Mouse (Mus musculus): Measurements from ENCODE around the gene Gm48551. TPM values are rescaled to one million over a fixed set of nuclear protein-coding genes. Genes with fewer than 3 reads are reported as not detected.
A peak's percentile ranks its signal among the peaks of the same experiment; 100 is the strongest.

The Gm48551 gene
- polyA plus RNA-seq, 1 experiment: 6.9 TPM

DNA sequence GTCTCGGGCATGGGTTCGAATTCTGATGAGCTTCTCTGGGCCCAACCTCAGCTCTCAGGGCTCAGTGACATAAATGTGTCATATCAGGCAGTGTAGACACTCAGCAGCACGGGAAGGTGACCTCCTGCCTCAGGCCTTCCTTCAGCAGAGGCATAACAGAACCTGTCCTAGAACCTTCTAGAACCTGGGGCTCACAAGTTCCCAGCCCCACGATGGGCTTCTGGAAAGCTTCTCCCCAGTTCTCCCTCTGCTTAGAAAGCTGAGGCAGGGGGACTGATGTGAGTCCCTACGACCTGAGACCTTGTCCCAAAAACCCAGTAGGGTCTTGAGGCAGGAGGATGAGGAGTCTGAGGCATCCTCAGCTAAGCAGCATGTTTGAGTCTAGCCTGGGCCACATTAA, 30.9 kb downstream of the Gm48551 start:
- no peak for DNase-seq (ENCODE audit: extremely low spot score in 1 of 2, low spot score in 1 of 2)

DNA sequence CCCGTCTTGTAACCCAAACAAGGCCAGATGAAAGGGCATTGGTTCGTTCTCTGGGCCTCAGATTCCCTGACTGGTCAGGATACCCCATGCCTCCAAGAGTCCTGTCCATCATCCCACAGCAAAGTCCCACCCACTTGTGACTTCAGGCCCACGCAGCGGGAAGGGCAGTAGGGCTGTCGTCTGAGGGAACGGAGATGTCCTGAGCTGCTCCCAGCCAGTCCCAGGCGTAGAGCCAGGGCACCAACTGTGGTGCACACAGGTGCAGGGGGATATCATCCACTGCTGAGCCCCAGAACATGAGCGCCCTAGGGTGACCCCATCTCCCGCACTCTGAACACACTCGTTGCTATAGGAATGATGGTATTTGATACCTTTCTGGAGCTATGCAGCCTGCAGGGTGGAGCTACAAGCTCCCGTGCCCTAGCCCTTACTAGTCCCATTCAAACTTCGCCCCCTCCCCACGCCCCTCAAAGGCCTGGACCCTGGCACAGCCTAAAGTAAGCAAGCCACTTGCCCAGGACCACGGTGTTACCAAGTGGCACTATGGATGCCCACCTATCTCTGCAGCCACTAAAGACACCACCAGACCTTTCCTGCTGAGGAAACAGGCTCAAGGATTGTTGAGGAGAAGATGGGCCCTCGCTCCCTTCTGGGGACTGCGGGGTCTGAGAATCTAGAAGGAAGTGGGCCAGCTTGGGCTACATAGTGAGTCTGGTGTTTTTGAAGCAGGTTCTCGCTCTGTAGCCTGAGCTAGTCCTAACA, 31.5 kb downstream of the Gm48551 start:
- no peak for DNase-seq (ENCODE audit: extremely low spot score in 1 of 2, low spot score in 1 of 2)

DNA sequence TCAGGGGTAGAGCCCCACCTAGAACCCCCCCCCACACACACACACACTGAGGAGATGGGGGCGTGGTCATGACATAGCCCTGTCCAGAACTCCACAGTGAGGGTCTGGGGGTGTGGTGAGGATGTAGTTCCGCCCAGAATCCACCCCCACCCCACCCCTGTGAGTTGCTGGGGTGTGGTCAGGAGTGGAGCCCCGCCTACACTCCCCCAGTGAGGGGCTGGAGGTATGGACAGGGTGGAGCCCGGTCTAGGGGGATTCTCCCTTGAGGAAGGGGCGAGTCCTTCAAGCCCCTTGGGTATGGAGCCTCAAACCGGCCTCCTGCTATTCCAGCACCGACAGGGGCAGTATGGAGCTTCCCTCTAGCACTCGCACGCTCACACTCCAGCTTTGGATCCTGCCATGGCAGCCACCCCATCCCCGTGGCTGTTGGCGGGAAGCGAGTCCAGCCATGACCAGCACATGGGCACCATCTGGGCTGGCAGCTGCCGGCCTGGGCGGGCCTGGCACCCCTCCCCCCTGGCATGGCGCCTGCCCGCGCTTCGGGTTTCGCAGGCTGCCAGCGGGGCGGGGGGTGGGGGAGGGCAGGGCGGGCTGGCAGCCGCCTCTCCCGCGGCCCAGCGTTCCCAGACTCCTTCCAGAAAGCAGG, 32.4 kb downstream of the Gm48551 start:
- peak; percentile 81 to 90 for DNase-seq (ENCODE audit: extremely low spot score in 1 of 2, low spot score in 1 of 2)

DNA sequence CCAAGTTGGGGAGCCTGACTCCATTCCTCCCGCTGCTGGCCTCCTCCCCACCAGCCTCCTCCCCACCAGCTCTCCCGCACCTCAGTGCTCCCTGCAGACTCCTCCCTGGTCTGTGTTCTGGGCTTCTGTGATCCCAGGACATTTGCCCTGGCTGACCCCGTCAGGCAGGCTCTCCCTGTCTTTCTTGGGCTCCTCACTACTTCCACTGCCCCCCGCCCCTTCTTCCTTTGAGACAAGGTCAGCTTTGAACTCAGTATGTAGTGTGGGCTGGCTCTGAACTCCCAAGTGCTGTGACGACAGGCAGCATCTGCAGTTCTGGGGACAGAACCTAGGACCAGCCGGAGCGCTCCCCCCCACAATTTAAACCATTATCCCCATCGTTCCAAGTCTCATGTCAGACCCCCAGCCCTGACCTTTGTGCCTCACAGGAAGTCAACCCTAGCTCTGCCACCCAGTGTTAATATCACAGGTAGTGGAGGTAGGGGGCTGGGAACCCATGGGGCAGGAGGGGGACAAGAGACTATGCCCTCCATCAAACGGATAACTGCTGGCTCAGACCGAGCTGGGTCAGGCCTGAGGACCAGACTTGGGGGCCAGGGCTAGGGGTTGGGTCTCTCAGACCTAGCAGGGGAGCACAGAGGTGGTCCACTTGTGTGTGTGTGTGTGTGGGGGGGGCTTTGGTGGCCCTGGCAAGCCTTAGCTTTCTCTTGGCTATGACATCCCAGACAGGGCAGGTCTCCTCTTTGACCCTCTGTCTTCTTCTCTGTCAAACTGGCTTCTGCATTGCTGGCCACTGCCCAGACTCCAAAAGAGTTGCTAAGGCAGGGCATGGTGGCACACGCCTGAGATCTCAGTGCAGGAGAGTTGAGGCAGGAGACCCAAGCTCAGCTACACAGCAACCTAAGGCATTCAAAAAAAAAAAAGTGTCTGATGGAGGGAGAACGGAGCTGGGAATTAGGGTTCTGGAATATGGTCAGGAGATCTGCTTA, 33.3 kb downstream of the Gm48551 start:
- no peak for DNase-seq (ENCODE audit: extremely low spot score in 1 of 2, low spot score in 1 of 2)

DNA sequence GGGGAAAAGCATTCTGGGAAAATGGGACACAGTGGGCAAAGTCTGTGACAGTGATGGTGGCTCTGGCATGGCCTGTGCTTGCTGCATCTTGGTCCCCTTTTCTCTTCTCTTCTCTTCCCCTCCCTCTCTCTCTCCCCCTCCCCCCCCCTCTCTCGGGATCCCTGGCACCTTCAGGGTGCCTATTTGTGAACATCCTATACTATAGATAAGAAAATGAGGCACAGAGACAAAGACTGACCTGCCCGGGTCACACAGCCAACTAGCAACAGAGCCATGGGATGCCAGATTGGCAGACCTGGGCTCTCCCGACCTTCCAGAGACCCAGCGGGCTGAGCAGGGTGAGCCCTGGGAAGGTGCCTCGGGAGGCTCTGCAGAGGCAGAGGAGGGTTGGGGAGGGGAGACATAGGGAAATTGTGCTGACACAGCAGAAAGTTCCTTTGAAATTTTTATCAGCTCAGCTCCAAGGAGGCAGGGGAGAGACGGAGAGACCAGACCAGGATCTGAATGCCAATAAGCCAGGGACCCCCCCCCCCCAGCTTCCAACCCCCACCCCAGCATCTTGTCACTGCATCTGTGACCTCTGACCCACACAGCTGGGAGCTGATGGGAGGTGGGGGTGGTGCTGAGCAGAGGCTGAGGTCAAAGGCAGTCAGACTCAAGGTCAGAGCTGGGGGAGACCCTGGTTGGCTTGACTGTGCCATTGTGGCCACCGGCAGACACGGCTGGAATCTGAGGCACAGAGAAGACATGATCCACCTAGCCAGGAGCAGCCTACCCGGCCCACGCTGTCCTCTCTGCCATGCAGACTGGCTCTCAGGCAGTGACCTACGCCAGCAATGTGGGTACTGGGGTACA, 34.2 kb downstream of the Gm48551 start:
- no peak for DNase-seq (ENCODE audit: extremely low spot score in 1 of 2, low spot score in 1 of 2)

DNA sequence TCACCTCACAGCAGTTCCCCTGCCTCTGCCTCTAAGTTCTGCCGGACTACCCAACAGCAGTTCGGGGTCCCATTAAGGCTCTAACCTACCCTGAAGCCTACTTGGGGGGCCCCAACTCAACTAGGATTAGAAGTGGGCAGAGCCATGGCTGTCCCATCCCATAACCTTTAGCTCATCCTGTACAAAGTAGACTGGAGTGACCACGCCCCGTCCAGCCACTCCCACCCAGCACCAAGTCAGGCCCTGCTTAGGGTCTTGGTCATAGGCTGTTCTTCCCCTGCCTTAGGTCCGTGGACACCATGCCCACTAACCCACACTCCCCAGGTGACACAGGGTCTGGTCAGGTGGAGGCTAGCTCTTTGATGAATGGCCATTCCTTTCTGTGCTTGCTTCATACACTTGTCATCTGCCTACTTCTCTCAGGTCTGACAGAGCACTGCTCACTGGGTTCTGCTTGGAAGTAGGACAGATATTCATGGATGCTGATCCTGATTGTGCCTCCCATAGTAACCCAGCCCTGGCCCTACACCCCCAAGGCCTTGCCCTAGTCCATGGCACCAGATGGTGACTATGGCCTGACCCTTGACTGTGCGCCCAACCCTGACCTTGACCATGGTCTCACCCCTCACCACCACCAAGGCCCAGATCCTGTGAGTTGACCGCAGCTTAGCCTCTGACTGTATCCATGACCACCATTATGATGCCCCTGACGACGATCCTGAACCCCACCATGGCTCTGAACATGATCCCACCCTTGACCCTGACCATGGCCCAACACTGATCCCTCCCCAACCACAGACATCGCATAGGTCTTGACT, 35.1 kb downstream of the Gm48551 start:
- DNase-seq (ENCODE audit: extremely low spot score in 1 of 2, low spot score in 1 of 2): no peak

DNA sequence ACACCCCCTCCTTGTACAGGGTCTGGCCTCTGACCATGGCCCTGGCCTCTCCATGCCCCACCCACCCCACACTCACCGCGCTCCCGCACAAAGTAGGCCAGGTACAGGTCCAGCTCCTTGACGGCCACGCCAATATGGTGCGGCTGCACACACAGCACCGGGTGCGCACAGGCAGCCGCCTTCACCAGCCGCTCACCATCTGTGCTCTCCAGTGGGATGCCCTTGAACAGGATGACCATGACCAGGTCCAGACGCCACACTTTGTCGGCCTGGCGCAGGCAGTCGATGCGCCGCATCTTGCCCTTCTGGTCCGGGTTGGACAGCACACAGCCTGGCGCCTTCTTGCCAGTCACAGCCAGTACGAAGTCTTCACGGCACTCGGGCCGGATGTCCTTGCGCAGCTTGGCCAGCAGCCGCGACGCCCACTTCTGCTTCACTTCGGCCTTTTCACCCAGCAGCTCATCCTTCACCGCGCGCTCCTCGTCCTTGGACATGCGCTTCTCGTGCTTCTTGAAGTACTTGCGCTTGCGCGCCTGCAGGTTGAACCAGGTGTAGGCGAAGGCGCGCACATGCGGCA, 36.0 kb downstream of the Gm48551 start:
- DNase-seq (ENCODE audit: extremely low spot score in 1 of 2, low spot score in 1 of 2): no peak

DNA sequence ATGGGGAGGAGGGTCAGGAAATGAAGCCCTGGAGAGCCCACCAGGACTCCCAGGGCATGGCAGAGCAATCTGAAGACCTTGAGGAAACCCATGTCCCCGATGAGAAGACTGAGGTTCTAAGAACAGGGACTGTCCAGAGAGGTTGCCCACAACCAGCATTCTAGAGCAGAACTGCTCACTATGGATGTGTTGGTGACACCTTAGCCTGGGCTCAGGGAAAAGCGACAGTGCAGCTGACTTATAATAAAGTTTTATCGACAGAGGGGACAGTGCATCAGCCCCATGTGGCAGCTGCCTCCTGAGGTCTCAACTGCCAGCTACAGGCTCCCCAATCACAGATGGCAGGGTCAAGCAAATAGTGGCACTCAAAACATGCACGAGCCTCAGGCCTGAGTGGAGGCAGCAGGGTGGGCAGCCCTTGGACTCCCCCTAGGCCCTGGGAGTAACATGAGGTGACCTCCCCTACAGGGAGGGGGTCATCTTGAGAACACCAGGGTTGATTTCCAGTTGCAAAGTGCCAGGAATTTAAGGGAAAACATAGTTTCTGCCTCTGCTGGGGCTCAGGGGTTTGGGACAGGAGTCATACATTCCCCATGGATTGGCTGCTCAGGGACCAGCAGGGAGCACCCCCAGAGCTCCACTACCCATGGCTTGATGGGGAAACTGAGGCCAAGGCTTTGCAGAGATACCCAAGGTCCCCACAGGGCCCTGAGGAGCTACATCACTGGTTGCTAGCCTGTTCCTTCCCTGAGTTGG, 37.0 kb downstream of the Gm48551 start:
- no peak for DNase-seq (ENCODE audit: extremely low spot score in 1 of 2, low spot score in 1 of 2)

DNA sequence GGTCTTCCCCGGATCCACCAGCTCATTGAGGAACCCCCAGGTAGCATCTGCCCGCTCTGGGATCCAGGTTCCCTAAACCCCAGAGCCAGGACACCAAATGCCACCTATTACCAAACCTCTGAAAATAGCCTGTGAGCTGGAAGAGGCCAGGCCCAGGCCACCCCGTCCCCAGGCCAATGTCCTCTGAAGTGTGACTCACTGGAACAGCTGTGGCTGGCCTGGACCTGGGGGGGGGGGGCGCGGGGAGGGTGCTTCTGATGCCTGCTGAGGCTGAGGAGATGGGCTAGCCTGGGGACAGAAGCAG, 37.5 kb downstream of the Gm48551 start:
- no peak for DNase-seq (ENCODE audit: extremely low spot score in 1 of 2, low spot score in 1 of 2)

DNA sequence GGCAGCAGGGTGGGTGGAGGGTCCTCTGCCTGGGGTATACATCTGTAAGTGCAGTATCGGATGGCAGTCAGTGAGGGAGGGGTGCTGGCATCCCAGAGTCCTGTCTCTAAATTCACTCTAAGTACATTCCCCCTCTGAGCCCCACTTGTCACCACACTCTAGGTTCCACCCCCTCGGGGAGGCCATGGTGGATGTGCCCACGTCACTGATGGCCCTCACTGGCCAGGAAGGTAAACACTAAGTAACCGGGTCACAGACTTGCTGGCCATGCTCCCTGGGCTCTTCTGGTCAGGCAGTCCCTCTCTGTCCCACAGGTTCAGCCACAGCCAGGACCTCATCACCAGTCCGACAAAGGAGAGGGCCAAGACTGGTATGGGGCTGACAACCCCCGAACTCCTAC, 37.9 kb downstream of the Gm48551 start:
- DNase-seq (ENCODE audit: extremely low spot score in 1 of 2, low spot score in 1 of 2): no peak

DNA sequence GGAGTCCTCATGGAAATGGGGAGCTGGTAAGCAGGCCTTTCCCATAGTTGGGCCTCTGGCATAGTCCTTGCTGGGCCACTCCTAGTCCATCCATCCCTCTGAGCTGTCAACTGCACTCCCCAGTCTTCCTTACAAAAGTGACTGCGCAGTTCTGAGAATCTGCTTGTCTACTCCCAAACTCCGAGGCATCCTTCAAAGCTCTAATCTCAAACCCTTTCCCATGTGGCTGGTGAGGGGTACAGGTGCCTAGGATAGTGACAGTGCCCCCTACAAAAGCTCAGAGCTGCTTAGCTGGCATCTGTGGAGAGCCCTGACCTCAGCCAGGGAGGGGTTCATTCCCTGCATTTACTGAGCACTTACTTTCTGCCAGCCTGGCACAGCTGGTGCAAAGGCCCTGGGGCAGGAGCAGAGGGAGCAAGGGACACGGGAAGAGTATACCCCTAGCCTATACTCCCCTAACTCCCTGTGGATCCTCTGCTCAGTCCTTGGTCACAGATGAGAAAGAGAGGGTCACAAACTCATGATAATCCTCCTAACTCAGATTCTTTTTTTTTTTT, 38.5 kb downstream of the Gm48551 start:
- no peak for DNase-seq (ENCODE audit: extremely low spot score in 1 of 2, low spot score in 1 of 2)

DNA sequence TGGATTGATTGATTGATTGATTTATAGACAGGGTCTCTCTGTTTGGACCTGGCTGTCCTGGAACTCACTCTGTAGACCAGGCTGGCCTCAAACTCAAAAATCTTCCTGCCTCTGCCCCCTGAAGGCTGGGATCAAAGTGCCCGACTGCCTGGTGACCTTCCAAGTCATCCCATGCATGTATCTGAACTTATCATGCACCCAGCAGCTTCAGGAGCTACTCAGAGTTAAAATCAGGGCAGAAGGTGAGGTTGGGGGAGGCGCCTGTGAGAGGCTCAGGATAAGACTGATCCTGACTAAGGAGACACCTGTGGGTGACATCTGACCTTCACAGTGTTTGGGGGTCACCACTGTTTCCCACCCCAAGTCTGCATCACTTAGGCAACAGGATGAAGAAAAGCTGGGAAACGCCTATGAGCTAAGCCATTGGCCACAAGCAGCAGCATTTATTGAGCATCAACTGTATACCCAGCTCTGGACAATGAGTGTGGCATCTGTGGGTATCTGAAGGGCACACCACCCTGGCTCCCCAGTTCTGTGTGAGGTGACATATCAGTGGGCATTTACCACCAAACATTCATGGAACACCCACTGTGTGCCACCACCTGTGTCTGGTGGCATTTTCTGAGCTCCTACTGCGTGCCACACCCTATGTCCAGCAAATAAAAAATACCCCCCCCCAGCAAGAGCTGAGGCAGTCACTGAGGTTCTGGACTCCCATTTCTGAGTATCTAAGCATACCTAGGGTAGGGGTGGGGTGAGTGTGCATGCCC, 39.4 kb downstream of the Gm48551 start:
- DNase-seq (ENCODE audit: extremely low spot score in 1 of 2, low spot score in 1 of 2): peak in 1 of 2 experiments; percentile 0

DNA sequence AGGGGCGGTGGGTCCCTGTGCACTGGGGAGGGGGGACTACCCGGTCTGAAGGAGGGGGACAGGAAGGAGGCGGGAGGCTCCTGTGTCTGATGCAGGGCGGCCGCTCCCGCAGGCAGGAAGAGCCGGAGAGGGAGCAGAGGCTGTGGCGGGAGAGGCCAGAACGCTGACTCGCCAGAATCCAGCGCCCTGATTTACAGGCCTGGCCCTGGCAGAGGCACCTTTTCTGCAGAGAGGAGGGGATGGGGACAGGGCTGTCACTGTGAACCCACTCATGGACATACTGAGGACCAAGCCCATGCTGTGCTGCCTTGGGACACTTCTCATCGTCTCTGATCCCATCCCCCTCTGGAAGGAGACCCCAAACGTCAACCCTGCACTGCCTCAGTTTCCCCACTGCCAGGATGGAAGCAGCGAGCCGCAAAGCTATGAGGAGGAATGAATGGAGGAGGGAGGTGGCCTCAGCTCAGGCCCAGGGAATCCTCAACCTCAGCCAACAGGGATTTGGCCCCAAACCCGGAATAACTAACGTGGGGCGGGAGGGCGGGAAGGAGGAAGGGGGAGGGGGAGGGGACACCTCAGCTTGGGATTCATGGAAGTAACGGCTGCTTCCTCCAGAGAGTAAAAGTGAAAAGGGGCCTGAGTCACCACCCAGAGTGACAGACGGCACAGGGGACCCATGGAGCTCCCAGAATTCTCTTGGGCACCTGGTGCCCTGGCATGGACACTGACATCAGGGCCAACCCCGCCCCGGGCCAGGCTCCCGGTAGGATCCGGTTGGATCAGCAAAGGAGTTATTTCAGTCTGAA, 40.2 kb downstream of the Gm48551 start:
- DNase-seq (ENCODE audit: extremely low spot score in 1 of 2, low spot score in 1 of 2): peak in 1 of 2 experiments; percentile 9

DNA sequence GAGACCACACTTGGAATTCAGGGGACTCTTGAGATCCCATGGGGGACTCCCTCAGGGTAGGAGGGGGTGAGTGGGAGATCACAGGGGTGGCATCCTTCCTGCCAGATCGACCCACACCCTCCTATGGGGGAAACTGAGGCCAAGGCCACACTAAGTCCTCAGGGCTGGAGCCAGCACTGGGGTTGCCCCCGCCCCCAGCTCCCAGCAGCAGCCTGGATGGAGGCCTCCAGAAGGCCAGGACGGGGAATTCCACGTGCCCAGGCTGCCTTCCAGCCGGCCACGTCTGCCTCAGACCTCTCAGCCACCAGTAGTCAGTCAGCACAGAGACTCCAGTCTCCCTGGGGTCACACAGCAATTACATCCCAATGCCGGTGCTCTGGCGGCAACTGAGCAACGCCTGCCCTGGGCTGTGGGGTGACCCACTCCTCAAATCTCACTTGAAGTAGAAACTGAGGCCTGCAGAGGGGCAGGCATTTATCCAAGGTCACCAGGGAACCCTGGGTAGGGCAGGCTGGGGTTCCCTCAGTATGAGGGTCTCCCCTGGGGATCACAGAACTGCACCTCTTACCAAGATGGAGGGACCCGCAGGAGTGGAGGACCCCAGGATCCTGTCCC, 41.1 kb downstream of the Gm48551 start:
- DNase-seq (ENCODE audit: extremely low spot score in 1 of 2, low spot score in 1 of 2): peak in 1 of 2 experiments; percentile 7

DNA sequence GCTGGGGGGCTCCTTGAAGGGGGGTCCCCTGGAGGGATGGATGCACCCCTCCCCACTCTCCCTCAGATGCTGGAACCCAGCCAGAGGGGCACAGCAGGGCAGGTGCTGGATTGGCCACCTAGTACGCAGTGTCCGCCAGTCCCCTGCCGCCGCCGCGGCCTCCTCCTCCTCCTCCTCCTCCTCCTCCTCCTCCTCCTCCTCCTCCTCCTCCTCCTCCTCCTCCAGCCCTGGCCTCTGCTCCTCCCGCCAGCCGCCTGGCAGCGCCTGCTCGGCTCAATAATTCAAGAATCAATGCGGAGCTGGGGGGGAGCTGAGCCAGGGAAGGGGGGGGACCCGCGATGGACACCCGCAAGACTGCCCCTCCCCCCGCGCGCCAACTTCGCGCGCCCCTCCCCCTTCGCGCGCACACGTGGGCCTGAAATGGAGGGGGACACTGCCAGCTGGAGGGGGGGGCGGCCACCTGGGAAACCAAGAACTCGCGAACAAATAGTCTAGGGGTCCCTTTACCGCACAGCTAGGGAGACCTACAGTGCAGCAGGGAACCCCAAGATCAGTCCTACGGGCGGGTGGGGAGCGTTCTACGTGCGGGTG, 41.9 kb downstream of the Gm48551 start:
- DNase-seq (ENCODE audit: extremely low spot score in 1 of 2, low spot score in 1 of 2): peak in 1 of 2 experiments; percentile 3

DNA sequence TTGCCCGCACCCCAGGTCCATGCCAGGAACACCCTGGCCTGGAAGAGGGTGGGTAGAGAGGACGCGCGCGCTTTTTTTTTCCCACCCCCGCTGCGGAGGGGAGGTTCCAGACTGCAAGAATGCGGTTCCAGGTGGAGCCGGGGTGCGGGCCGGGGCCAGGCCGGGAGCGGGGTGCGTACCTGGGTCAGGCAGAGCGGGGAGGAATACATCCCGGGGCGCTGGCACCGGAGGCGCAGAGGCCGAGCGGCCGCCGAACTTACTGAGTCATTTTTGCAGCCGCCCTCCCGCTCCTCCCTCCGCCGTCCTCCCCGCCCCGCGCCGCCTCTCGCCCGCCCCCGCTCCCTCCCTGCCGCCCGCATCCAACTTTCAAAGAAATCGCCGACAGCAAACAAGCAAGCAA, 42.6 kb downstream of the Gm48551 start:
- DNase-seq (ENCODE audit: extremely low spot score in 1 of 2, low spot score in 1 of 2): no peak
